Mouse (Mus musculus) thymus, postnatal 10 days (tissue): ENCODE data around the gene Vegfb.

Source experiments
- DNase-seq, 2 experiments: peaks; one replicate each; pipeline ENCODE4 v3.0.0; 2021; ENCODE audit warnings: low spot score in 2 of 2

Gene Vegfb

DNA sequence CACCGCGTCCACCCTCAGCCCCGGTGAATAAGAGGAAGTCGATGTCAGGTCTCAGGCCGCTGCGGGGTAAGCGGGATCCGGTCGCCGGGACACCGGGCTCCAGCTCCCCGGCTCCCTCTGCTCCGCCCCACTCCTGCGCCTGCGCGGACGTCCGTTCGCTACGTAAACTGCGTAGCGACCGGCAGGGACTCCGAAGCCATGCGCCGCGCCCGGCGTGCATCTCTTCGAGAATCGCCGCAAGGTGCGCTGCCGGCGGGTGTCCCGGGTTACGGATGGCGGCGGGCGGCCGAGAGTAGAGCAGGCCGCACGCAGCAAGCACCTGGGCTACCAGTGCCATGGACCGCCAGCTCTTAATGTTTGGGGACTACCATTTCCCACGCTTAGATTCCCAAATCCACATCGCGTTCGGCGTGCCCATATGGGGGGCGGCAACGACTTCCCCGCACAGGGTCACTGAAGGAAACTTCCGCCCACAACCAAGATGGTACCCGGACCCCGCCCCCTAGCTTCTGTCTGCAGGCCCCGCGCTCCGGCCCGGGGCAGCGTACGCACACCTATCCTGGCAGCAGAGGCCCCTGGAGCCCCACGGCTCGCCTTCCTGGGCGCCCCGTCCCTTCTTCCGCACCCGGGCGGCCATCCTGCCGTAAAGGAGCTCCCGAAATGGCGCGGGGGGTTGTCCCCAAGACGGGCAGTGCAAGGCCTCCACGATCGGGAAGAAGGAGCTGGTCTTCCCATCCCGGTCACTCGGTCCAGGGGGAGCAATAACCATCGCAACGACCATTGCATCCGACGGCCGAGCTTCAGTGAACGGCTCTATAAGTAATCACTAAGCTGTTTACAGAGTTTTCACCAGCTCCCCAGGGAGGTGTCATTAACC is 45.8 kb downstream of the Vegfb start, which contains the start of gene Bad:
TSS of gene Bad (plus strand) at position 490 of the 877 bp plus-strand sequence.
- peak; percentile 86 to 95 for DNase-seq

DNA sequence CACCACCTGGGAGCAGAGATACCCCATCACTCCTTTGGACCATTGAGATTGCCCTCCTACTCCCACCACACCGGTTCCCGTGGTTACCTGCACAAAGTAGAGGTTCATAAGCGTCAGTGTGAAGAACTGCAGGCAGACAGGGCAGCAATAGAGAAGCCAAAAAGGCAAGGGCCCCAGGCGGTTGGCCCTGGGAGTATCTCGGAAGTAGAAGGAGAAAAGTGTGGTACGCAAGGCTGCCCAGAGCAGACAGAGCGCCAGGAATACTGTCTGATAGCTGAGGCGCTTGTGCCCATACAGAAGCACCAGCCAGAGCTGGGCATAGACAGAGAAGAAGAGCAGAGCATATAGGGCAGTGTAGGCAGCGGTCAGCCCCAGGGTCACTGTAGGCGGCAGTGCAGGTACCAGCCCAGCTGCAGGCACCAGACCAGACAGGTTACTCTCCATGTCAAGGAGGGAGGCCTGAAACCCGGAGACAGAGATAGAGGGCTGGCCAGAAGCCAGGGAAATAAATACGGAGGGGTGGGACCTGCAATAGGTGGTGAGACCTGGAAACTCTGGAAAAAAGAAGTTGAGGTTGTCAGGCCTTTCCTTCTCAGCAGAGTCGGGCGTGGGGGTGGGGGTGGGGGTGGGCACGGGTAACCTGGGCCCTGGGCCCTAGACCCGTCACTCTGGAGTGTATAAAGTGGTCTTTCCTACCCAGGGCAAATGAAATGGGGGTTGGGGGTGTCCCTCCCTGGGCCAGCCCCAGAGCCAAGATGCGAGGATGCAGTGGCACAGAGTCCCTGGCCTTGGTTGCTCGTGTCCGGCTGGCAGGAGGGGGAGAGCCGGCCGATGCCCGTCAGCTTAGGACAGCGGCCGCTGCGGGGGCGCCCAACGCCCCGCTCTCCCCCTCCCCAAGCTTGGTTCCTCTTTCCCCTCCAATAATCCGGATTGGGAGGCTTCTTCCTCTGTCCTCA is 46.8 kb downstream of the Vegfb start:
- DNase-seq, result peak; percentile 26 to 41

DNA sequence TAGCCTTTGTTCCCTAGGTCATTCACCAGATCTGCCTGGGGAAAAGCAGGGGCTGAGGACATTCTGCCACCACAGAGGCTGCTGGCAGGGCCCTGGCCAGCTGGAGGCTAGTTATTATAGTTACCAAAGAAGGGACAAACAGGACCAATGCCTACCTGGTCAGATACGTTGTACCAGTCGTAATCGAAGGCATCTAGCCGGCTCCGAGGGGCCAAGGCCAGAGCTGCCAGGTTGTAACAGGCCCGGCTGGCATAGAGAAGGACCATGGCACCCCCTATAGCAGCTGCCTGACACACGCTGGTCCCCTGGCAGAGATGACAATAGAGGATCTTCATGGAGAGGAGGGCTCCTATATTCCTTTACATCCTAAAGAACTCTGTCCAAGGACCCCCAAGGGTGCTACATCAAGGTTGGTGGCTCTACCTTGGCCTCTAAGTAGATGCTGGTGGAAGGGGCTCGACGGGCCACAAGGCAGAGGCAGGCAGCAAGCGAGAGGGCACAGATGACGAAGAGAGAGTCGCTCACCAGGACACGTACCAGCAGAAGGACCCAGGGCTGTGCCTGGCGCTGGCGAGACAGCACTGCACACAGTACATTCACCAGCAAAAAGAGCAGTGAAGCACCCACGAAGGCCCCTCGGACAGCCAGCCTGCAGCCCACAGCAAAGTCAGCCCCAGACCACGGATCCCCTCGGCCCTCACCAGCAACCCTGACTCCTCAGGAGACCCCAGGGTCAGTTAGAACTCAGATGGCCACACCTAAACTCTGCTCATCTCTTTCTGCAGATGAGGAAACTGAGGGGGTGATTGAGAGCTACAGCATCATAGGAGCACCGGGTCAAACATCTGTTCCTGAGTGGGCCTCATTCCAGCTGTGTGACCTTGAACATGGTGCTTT is 48.1 kb downstream of the Vegfb start:
- DNase-seq, result no peak

GRCm38 (mm10) chr19:6937541-6938465 is 49.6 kb downstream of the Vegfb start:
- DNase-seq, result no peak

- DNase-seq, result peak in 1 of 2 experiments; percentile 51
Measured at GRCm38 (mm10) chr19:6936299-6936698, 51.2 kb downstream of the Vegfb start.

DNA sequence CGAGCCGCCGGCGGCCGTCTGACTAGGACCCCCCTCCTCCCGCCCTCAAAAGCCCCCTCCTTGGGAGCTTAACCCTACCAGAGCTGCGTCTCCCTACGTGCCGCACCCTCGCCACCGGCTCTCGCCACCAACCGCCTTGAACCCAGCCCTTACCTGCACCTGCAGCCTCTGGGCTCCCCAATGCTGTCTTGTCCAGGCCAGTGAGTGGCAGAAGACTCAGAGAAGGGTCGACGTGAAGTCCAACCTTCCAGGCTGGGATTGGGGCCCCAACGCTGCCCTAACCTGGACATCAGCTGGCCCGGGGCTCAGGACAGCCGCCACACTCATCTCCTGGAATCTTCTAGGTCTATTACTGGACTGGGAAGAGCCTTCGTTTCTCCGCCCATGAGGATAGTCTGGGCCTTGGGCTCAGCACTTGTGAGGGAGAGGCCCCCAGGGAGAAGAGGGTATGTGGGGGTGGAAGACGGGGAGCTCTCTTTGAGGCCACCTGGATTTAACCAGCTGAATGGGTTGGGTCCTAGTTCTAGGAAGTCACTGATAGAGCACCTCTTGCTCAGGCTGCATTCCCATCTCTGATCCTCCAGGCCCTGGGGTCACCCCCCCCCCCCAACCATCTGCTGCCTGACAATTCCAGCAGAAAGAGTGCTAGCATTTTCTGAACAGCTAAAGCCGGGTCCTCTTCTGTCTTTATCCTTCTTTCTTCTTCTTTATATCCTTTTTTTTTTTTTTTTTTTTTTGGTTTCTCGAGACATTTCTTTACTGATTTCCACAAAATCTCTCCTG is 53.1 kb downstream of the Vegfb start, which contains the start of gene Kcnk4:
TSS of gene Kcnk4 (minus strand) at position 321 of the 783 bp plus-strand sequence.
- DNase-seq, result no peak

DNA sequence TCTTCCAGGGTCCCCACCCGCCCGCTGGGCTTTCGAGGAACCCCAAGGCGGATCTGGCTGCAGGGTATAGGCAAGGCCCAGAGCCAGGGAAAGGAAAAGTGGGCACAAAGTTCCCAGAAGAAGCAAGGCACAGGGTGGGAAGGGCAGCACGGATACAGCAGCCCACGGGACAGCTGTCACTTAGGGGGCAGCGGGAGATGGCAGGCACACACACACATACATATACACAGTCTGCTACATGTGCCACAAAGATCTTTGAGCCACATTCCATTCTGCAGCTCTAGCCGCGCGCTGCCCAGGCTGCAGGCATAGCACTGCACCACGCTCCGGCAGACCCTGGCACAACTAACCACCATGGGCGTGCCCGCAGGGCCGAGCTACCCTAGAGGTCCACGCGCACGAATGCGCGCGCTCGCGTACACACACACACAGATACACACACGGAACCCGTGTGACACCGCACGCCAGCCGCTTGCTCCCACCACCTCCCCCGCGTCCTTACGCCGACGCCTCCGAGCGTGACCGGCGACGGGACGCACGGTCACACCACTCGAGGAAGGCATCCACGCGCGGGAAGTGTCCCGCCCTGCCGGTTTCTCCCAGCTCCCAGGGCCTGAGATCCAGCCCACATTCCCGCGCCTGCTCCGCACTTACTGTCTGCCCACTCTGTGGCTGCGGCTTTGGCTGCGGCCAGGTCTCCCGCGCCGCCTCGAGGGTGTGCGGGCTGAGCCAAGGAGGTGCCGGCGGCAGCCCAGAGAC is 53.8 kb downstream of the Vegfb start:
- no peak for DNase-seq

GRCm38 (mm10) chr19:6933102-6933435 is 54.4 kb downstream of the Vegfb start:
- no peak for DNase-seq
